Mouse (Mus musculus) hindlimb bud, embryonic 11.5 days (tissue): ENCODE measurements around the gene Gm28042.
A peak's percentile ranks its signal among the peaks of the same experiment; 100 is the strongest.

Experiments
- DNase-seq: peaks from one replicate; pipeline ENCODE4 v3.0.0-alpha.2; 2012; ENCODE audit warnings: low read depth, low spot score; ENCODE audit errors: extremely low spot score

Gene Gm28042

GRCm38 (mm10) chr2:120026984-120027949 is at the start of gene Gm28042, which contains the start of gene Jmjd7:
Gene Gm28042 (plus strand): TSS chr2:120027493.
Gene Jmjd7 (plus strand): TSS chr2:120027483.
- DNase-seq = no peak

- no peak for DNase-seq
Observed at GRCm38 (mm10) chr2:119980343-119980986, 46.8 kb upstream of the Gm28042 start.

- no peak for DNase-seq
Observed at GRCm38 (mm10) chr2:119981631-119982030, 45.7 kb upstream of the Gm28042 start.

- DNase-seq = no peak
Observed at GRCm38 (mm10) chr2:119985871-119986270, 41.4 kb upstream of the Gm28042 start.

- DNase-seq = no peak
Observed at GRCm38 (mm10) chr2:119986369-119986768, 40.9 kb upstream of the Gm28042 start.

GRCm38 (mm10) chr2:119987441-119987840 is 39.9 kb upstream of the Gm28042 start:
- no peak for DNase-seq

- DNase-seq = no peak
Observed at GRCm38 (mm10) chr2:119988952-119989351, 38.3 kb upstream of the Gm28042 start.

- DNase-seq = no peak
Observed at GRCm38 (mm10) chr2:119990881-119991280, 36.4 kb upstream of the Gm28042 start.

- DNase-seq = no peak
Observed at GRCm38 (mm10) chr2:119992349-119992748, 34.9 kb upstream of the Gm28042 start.

GRCm38 (mm10) chr2:119993515-119993914 is 33.8 kb upstream of the Gm28042 start:
- no peak for DNase-seq

- DNase-seq = no peak
Observed at GRCm38 (mm10) chr2:119994839-119995238, 32.5 kb upstream of the Gm28042 start.

GRCm38 (mm10) chr2:119995391-119996281 is 31.7 kb upstream of the Gm28042 start:
- DNase-seq = peak; percentile 18

GRCm38 (mm10) chr2:119997354-119997753 is 29.9 kb upstream of the Gm28042 start:
- no peak for DNase-seq

- DNase-seq = no peak
Observed at GRCm38 (mm10) chr2:119999731-120000130, 27.6 kb upstream of the Gm28042 start.

GRCm38 (mm10) chr2:120000882-120001584 is 26.3 kb upstream of the Gm28042 start:
- DNase-seq = no peak

GRCm38 (mm10) chr2:120001956-120002355 is 25.3 kb upstream of the Gm28042 start:
- DNase-seq = no peak

- DNase-seq = no peak
Observed at GRCm38 (mm10) chr2:120003970-120004369, 23.3 kb upstream of the Gm28042 start.

GRCm38 (mm10) chr2:120006696-120007095 is 20.6 kb upstream of the Gm28042 start:
- DNase-seq = no peak

- no peak for DNase-seq
Observed at GRCm38 (mm10) chr2:120007680-120008210, 19.5 kb upstream of the Gm28042 start.

GRCm38 (mm10) chr2:120008672-120009071 is 18.6 kb upstream of the Gm28042 start:
- DNase-seq = no peak
